Mouse (Mus musculus): ENCODE data around the gene Mydgf. TPM values are rescaled to one million over a fixed set of nuclear protein-coding genes. Genes with fewer than 3 reads are reported as not detected.
A peak's percentile ranks its signal among the peaks of the same experiment; 100 is the strongest.

Mydgf gene
- polyA plus RNA-seq, 1 experiment from 2014 or later, result 69.9 TPM

GRCm38 (mm10) chr17:56159729-56160128, 24.0 kb downstream of the Mydgf start:
- no peaks in the 10 kb centered on the region for H3K36me3 ChIP-seq (ENCODE audit: control insufficient read depth, insufficient read depth)
- no peaks in the 10 kb centered on the region for H3K9me3 ChIP-seq (replicated peaks; ENCODE audit: control insufficient read depth, low read length)
- H3K27me3 ChIP-seq (ENCODE audit: control insufficient read depth, insufficient read depth, low read length), result peaks cover 34% of the 10 kb centered on the region
- H3K27ac ChIP-seq (ENCODE audit: low read length), result no peak overlapping the region
- 3% methylated on average over 9 of the region's 9 CpGs for WGBS
- no peak for ATAC-seq (replicated peaks; ENCODE audit: extremely low read depth, insufficient read depth, low FRiP score)
- H3K9ac ChIP-seq (ENCODE audit: low read length), result no peak overlapping the region
- H3K4me3 ChIP-seq (ENCODE audit: low read length), result no peak overlapping the region
- H3K4me2 ChIP-seq (ENCODE audit: low read depth, low read length), result no peak overlapping the region
- H3K4me1 ChIP-seq (ENCODE audit: control insufficient read depth, insufficient read depth, low read length), result peaks cover 17% of the 10 kb centered on the region

GRCm38 (mm10) chr17:56153643-56154042, 30.1 kb downstream of the Mydgf start:
- peaks cover 6% of the 10 kb centered on the region; the same call in 1 of the 2 replicates for H3K4me1 ChIP-seq (ENCODE audit: control insufficient read depth, insufficient read depth, low read length)
- H3K27me3 ChIP-seq (ENCODE audit: control insufficient read depth, insufficient read depth, low read length), result peaks cover 67% of the 10 kb centered on the region
- H3K9me3 ChIP-seq (replicated peaks; ENCODE audit: control insufficient read depth, low read length), result no peaks in the 10 kb centered on the region
- no peak overlapping the region for H3K4me3 ChIP-seq (ENCODE audit: low read length)
- no peaks in the 10 kb centered on the region for H3K36me3 ChIP-seq (ENCODE audit: control insufficient read depth, insufficient read depth)
- H3K4me2 ChIP-seq (ENCODE audit: low read depth, low read length), result no peak overlapping the region
- no peak overlapping the region for H3K27ac ChIP-seq (ENCODE audit: low read length)
- no peak for ATAC-seq (replicated peaks; ENCODE audit: extremely low read depth, insufficient read depth, low FRiP score)
- no peak overlapping the region for H3K9ac ChIP-seq (ENCODE audit: low read length)
- WGBS, result 32% methylated on average over 9 of the region's 9 CpGs

- Histone ChIP-seq H3K27ac (ENCODE audit: low read length) (no peak overlapping the region), H3K4me3 (ENCODE audit: low read length) (no peak overlapping the region), H3K9me3 (replicated peaks; ENCODE audit: control insufficient read depth, low read length) (no peaks in the 10 kb centered on the region), H3K4me1 (ENCODE audit: control insufficient read depth, insufficient read depth, low read length) (peaks cover 6% of the 10 kb centered on the region; the same call in 1 of the 2 replicates), H3K4me2 (ENCODE audit: low read depth, low read length) (no peak overlapping the region), H3K9ac (ENCODE audit: low read length) (no peak overlapping the region), H3K36me3 (ENCODE audit: control insufficient read depth, insufficient read depth) (no peaks in the 10 kb centered on the region), H3K27me3 (ENCODE audit: control insufficient read depth, insufficient read depth, low read length) (peaks cover 71% of the 10 kb centered on the region)
- 27% methylated on average over 2 of the region's 2 CpGs for WGBS
- ATAC-seq (replicated peaks; ENCODE audit: extremely low read depth, insufficient read depth, low FRiP score), result no peak
Measured at GRCm38 (mm10) chr17:56149897-56150296, 33.8 kb downstream of the Mydgf start.

GRCm38 (mm10) chr17:56148790-56149618, 34.7 kb downstream of the Mydgf start:
- no peaks in the 10 kb centered on the region for H3K36me3 ChIP-seq (ENCODE audit: control insufficient read depth, insufficient read depth)
- WGBS, result 3% methylated on average over 30 of the region's 30 CpGs
- peaks cover 6% of the 10 kb centered on the region; the same call in 1 of the 2 replicates for H3K4me1 ChIP-seq (ENCODE audit: control insufficient read depth, insufficient read depth, low read length)
- peak overlapping the region; percentile 39; the same call in 1 of the 2 replicates for H3K9ac ChIP-seq (ENCODE audit: low read length)
- peaks cover 74% of the 10 kb centered on the region for H3K27me3 ChIP-seq (ENCODE audit: control insufficient read depth, insufficient read depth, low read length)
- no peak overlapping the region for H3K27ac ChIP-seq (ENCODE audit: low read length)
- no peaks in the 10 kb centered on the region for H3K9me3 ChIP-seq (replicated peaks; ENCODE audit: control insufficient read depth, low read length)
- peak overlapping the region; percentile 8 for H3K4me3 ChIP-seq (ENCODE audit: low read length)
- ATAC-seq (replicated peaks; ENCODE audit: extremely low read depth, insufficient read depth, low FRiP score), result no peak
- peak overlapping the region; percentile 42 for H3K4me2 ChIP-seq (ENCODE audit: low read depth, low read length)

- Histone ChIP-seq H3K9me3 (replicated peaks; ENCODE audit: control insufficient read depth, low read length) (no peaks in the 10 kb centered on the region), H3K4me3 (ENCODE audit: low read length) (no peak overlapping the region; the same call in 1 of the 2 replicates), H3K27ac (ENCODE audit: low read length) (no peak overlapping the region), H3K4me2 (ENCODE audit: low read depth, low read length) (peak overlapping the region; percentile 42; the same call in 1 of the 2 replicates), H3K27me3 (ENCODE audit: control insufficient read depth, insufficient read depth, low read length) (peaks cover 74% of the 10 kb centered on the region), H3K9ac (ENCODE audit: low read length) (no peak overlapping the region), H3K36me3 (ENCODE audit: control insufficient read depth, insufficient read depth) (no peaks in the 10 kb centered on the region), H3K4me1 (ENCODE audit: control insufficient read depth, insufficient read depth, low read length) (0 out of 2 replicates have a peak, but pooled peaks cover 3% of the 10 kb centered on the region)
- 21% methylated on average over 9 of the region's 9 CpGs for WGBS
- ATAC-seq (replicated peaks; ENCODE audit: extremely low read depth, insufficient read depth, low FRiP score), result no peak
Measured at GRCm38 (mm10) chr17:56148280-56148679, 35.4 kb downstream of the Mydgf start.

- Histone ChIP-seq H3K27me3 (ENCODE audit: control insufficient read depth, insufficient read depth, low read length) (peaks cover 79% of the 10 kb centered on the region), H3K9ac (ENCODE audit: low read length) (no peak overlapping the region), H3K4me2 (ENCODE audit: low read depth, low read length) (no peak overlapping the region), H3K4me3 (ENCODE audit: low read length) (no peak overlapping the region), H3K36me3 (ENCODE audit: control insufficient read depth, insufficient read depth) (no peaks in the 10 kb centered on the region), H3K4me1 (ENCODE audit: control insufficient read depth, insufficient read depth, low read length) (0 out of 2 replicates have a peak, but pooled peaks cover 3% of the 10 kb centered on the region), H3K27ac (ENCODE audit: low read length) (no peak overlapping the region), H3K9me3 (replicated peaks; ENCODE audit: control insufficient read depth, low read length) (no peaks in the 10 kb centered on the region)
- WGBS, result 45% methylated on average over 12 of the region's 12 CpGs
- ATAC-seq (replicated peaks; ENCODE audit: extremely low read depth, insufficient read depth, low FRiP score), result no peak
Measured at GRCm38 (mm10) chr17:56147420-56147819, 36.3 kb downstream of the Mydgf start.

GRCm38 (mm10) chr17:56146131-56146530, 37.6 kb downstream of the Mydgf start:
- 15% methylated on average over 9 of the region's 9 CpGs for WGBS
- Histone ChIP-seq H3K9ac (ENCODE audit: low read length) (no peak overlapping the region), H3K36me3 (ENCODE audit: control insufficient read depth, insufficient read depth) (no peaks in the 10 kb centered on the region), H3K9me3 (replicated peaks; ENCODE audit: control insufficient read depth, low read length) (no peaks in the 10 kb centered on the region), H3K27me3 (ENCODE audit: control insufficient read depth, insufficient read depth, low read length) (peaks cover 84% of the 10 kb centered on the region), H3K4me3 (ENCODE audit: low read length) (no peak overlapping the region), H3K4me2 (ENCODE audit: low read depth, low read length) (no peak overlapping the region), H3K4me1 (ENCODE audit: control insufficient read depth, insufficient read depth, low read length) (peaks cover 3% of the 10 kb centered on the region; the same call in 1 of the 2 replicates), H3K27ac (ENCODE audit: low read length) (no peak overlapping the region)
- no peak for ATAC-seq (replicated peaks; ENCODE audit: extremely low read depth, insufficient read depth, low FRiP score)

GRCm38 (mm10) chr17:56144546-56144945, 39.2 kb downstream of the Mydgf start:
- no peak overlapping the region for H3K9ac ChIP-seq (ENCODE audit: low read length)
- no peaks in the 10 kb centered on the region for H3K9me3 ChIP-seq (replicated peaks; ENCODE audit: control insufficient read depth, low read length)
- 67% methylated on average over 9 of the region's 9 CpGs for WGBS
- peaks cover 4% of the 10 kb centered on the region for H3K4me1 ChIP-seq (ENCODE audit: control insufficient read depth, insufficient read depth, low read length)
- no peaks in the 10 kb centered on the region for H3K36me3 ChIP-seq (ENCODE audit: control insufficient read depth, insufficient read depth)
- peaks cover 88% of the 10 kb centered on the region for H3K27me3 ChIP-seq (ENCODE audit: control insufficient read depth, insufficient read depth, low read length)
- H3K4me2 ChIP-seq (ENCODE audit: low read depth, low read length), result no peak overlapping the region
- no peak overlapping the region for H3K27ac ChIP-seq (ENCODE audit: low read length)
- no peak for ATAC-seq (replicated peaks; ENCODE audit: extremely low read depth, insufficient read depth, low FRiP score)
- no peak overlapping the region for H3K4me3 ChIP-seq (ENCODE audit: low read length)
